Mouse (Mus musculus) cerebellum, adult (tissue): ENCODE results near the gene Ptn.

Experiments
- ATAC-seq: cut with Nextera tagmentation; 2 replicates; pipeline ENCODE4 v1.9.2; 2017; ENCODE audit warnings: mild to moderate bottlenecking, moderate library complexity, mixed read lengths; ENCODE audit not compliant: insufficient number of reproducible peaks, low FRiP score, low TSS enrichment

Ptn gene

GRCm38 (mm10) chr6:36816666-36817065, 6.6 kb upstream of the Ptn start:
- no peak for ATAC-seq

- no peak for ATAC-seq
Measured at GRCm38 (mm10) chr6:36815992-36816391, 6.0 kb upstream of the Ptn start.

- no peak for ATAC-seq
Measured at GRCm38 (mm10) chr6:36812666-36813515, 2.9 kb upstream of the Ptn start.

- no peak for ATAC-seq
Measured at GRCm38 (mm10) chr6:36810448-36810847, 428 bp upstream of the Ptn start.

- peak; percentile 65 for ATAC-seq
Measured at GRCm38 (mm10) chr6:36809311-36809726, 701 bp downstream of the Ptn start.

GRCm38 (mm10) chr6:36808306-36809058, 1.5 kb downstream of the Ptn start:
- no peak for ATAC-seq

- ATAC-seq = no peak
Measured at GRCm38 (mm10) chr6:36806906-36807305, 3.1 kb downstream of the Ptn start.

- ATAC-seq = no peak
Measured at GRCm38 (mm10) chr6:36800309-36800946, 9.6 kb downstream of the Ptn start.

GRCm38 (mm10) chr6:36797066-36797655, 12.9 kb downstream of the Ptn start:
- no peak for ATAC-seq

- ATAC-seq = no peak
Measured at GRCm38 (mm10) chr6:36794535-36794934, 15.5 kb downstream of the Ptn start.

GRCm38 (mm10) chr6:36793775-36794174, 16.2 kb downstream of the Ptn start:
- peak; percentile 68 for ATAC-seq

GRCm38 (mm10) chr6:36789261-36789660, 20.8 kb downstream of the Ptn start:
- ATAC-seq = no peak

- ATAC-seq = no peak
Measured at GRCm38 (mm10) chr6:36788576-36789191, 21.3 kb downstream of the Ptn start.

GRCm38 (mm10) chr6:36784682-36785208, 25.3 kb downstream of the Ptn start:
- ATAC-seq = no peak

GRCm38 (mm10) chr6:36782481-36782880, 27.5 kb downstream of the Ptn start:
- no peak for ATAC-seq

GRCm38 (mm10) chr6:36777567-36778337, 32.3 kb downstream of the Ptn start:
- ATAC-seq = no peak

- no peak for ATAC-seq
Measured at GRCm38 (mm10) chr6:36777039-36777438, 33.0 kb downstream of the Ptn start.

- no peak for ATAC-seq
Measured at GRCm38 (mm10) chr6:36775647-36776360, 34.2 kb downstream of the Ptn start.

- ATAC-seq = no peak
Measured at GRCm38 (mm10) chr6:36772541-36772940, 37.5 kb downstream of the Ptn start.
